Mouse (Mus musculus) olfactory bulb, adult 2 months (tissue): ENCODE results near the gene Nfkbiz. TPM values are rescaled to one million over a fixed set of nuclear protein-coding genes. Genes with fewer than 3 reads are reported as not detected.
"Not testable (repeated sequence)": the region's sequence is repeated elsewhere in the genome, so short reads cannot be mapped to it uniquely, and the experiment has no call there.

ENCODE experiments used
- H3K27ac ChIP-seq: fragments of 200-500 bp; 2 replicates; pipeline ENCODE4 v1.5.1; 2012; ENCODE audit warnings: low read depth, low read length; ENCODE audit not compliant: insufficient read depth
- H3K4me1 ChIP-seq: fragments of 200-500 bp; 2 replicates; pipeline ENCODE4 v1.6.1; 2012; ENCODE audit warnings: low read length; ENCODE audit not compliant: control insufficient read depth, insufficient read depth
- H3K4me3 ChIP-seq: fragments of 200-500 bp; 2 replicates; pipeline ENCODE4 v1.5.1; 2012; ENCODE audit warnings: mild to moderate bottlenecking, low read depth, low read length, moderate library complexity; ENCODE audit not compliant: insufficient read depth
- CTCF ChIP-seq: fragments of 200-500 bp; IDR thresholded peaks from 2 replicates; pipeline ENCODE4 v1.5.1; 2012; ENCODE audit warnings: low read depth, mild to moderate bottlenecking, low read length, moderate library complexity; ENCODE audit not compliant: insufficient read depth
- POLR2A ChIP-seq: fragments of 200-500 bp; IDR thresholded peaks from 2 replicates; pipeline ENCODE4 v1.6.1; 2012; ENCODE audit warnings: mild to moderate bottlenecking, low read depth, low read length, moderate library complexity; ENCODE audit not compliant: insufficient read depth
- WGBS: fragments of 180-500 bp; shearing (Covaris S2); methylation state at CpG from one replicate; pipeline ENCODE4 v1.1.7; 2018; 5-methylcytosine and 5-hydroxymethylcytosine counted together
- polyA plus RNA-seq: library from polyadenylated mRNA; stranded (reverse); fragments of >200 nt; gene quantifications from 2 replicates; pipeline ENCODE4 v1.2.4, GENCODE M21; 2012; ENCODE audit warnings: low replicate concordance; ENCODE audit not compliant: missing spikeins, insufficient read depth, insufficient read length

The Nfkbiz gene
- polyA plus RNA-seq, 1 experiment = not detected

DNA sequence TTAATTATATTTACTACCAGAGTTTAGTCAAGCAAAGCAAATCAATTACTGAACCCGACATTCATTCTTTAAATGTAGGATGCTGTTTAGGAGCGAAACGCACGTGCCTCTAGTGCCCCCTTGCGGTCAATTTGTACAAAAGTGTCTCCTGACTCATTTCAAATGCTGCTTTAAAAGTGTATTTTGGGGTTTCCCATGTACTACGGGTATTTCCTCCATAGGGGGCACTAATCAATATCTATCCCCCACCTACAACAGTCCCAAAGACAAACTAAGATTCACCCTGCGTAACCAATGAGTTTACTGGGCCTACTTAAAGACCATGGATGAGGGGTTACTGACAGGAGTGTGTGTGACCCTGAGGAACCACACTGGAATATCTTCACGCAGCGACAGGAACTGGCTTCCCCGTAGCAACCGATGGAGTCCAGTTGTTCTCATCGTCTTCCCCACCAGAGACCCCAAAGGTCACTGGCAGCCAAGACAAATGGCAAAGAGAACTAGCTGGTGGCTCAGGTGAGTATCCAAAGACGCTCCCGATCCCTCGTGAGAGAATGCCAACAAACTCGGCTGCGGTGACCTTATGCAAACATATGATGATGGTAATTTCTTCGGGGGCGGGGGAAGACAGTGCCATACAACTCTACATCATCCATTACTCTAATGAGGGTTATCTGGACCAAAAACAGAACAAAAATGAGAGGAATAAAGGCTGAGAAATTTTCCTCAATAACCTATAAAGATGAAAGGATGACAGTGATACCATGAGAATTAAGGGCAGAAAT, 14.4 kb upstream of the Nfkbiz start:
- no peaks in the 10 kb centered on the region for H3K4me1 ChIP-seq
- H3K4me3 ChIP-seq = no peak overlapping the region
- H3K27ac ChIP-seq = no peak overlapping the region
- TF ChIP-seq POLR2A (no peak), CTCF (no peak)
- WGBS = 58% methylated on average over 19 of the region's 19 CpGs

DNA sequence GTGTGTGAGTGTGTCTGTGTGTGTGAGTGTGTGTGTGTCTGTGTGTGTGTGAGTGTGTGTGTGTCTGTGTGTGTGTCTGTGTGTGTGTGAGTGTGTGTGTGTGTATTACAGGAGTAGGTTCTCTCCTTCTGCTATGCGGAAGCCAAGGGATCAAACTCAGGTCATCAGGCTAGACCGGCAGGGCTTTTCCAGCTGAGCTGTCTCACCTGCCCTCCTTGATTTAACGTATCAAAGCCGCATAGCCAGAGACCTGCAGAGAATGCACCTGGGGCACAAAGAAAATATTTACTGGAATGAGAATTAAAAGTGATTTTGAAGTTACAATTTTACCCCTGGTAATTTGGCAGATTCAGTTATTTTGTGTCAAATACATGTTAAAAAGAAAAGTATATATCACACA, 13.8 kb upstream of the Nfkbiz start:
- TF ChIP-seq POLR2A = no peak
- TF ChIP-seq CTCF = no peak
- Histone ChIP-seq H3K4me1 (no peaks in the 10 kb centered on the region), H3K27ac (no peak overlapping the region), H3K4me3 (no peak overlapping the region)
- WGBS = 40% methylated on average over 4 of the region's 4 CpGs

DNA sequence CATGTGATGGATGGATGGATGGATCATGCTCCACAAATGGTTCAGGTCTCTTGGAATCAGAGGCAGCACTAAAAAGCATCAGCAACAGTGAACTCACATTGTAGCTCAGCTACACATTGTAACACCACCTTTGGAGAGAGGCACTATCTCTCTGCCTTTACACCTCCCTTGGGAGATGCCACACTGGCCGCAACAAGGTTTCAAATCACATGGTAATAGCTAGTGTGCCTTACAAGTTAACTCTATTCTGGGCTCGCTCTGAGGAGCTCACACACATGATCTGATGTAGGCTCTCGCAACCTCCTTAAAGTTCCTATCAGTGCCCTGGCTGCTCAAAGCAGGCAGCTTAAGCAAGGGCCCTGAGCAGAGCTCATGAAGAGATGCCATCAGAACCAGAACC, 11.8 kb upstream of the Nfkbiz start:
- 88% methylated on average over 3 of the region's 3 CpGs for WGBS

DNA sequence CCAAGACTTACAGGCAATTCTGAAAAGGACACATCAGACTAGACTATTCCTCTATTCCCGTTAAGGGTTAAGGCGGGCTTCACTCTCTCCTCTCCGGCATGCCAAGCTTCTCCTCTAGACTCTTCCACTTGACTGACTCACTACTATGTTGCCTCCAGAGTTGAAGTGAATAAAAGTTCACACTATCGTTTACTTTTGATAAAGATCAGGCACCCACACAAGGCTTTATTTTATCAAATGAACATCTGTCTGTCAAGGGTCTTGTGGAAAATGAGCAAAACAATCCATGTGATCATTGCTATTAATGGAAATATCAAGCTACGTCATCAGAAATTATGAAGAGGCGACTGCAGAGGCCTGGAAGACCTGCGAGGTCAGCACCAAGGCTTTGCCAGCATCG, 9.0 kb upstream of the Nfkbiz start:
- H3K4me3 ChIP-seq = no peak overlapping the region
- H3K27ac ChIP-seq = no peak overlapping the region
- no peaks in the 10 kb centered on the region for H3K4me1 ChIP-seq
- WGBS = 79% methylated on average over 8 of the region's 8 CpGs
- no peak for TF ChIP-seq POLR2A
- TF ChIP-seq CTCF = no peak

More for the DNA sequence above, 11.8 kb upstream of the Nfkbiz start:
- Histone ChIP-seq H3K4me1 (no peaks in the 10 kb centered on the region), H3K4me3 (no peak overlapping the region), H3K27ac (no peak overlapping the region)
- TF ChIP-seq CTCF (no peak), POLR2A (no peak)

DNA sequence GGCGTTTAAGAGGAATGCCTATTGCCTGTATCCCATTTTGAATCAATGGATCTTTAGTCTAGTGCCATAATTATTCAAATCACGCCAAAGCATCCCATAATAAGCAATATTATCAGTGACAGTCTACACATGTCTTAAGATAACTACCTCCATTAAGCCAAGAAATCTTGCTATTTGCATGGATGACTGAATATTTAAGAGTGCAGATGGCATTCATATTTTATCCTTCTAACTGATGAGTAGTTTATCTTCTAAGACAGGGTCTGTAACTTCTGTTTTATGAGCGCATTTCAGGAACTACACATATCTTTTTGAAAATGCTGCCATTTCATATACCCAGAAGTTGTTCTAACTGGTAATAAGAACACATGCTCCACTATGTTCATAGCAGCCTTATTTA, 6.1 kb upstream of the Nfkbiz start:
- no peak overlapping the region for H3K4me3 ChIP-seq
- 98% methylated on average over 3 of the region's 3 CpGs for WGBS
- TF ChIP-seq CTCF = no peak
- no peak for TF ChIP-seq POLR2A
- H3K4me1 ChIP-seq = no peaks in the 10 kb centered on the region
- H3K27ac ChIP-seq = no peak overlapping the region

DNA sequence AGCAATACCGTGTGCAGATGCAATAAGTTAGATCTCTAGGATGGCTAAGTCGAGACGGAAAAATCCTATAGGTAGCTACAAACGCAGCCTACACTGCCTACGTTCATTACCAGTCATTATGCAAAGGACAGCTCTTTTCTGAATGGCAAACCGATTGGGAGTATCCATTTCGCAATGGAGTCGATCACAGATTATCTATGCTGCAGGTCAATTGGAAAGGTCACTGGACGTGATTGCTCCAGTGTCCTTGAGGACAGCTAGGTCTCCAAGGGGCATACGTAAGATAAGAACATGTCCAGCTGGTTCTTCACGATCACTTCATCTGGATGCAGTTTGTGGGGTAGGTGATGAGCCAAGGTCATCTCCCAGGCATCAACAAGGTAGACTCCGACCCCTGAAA, 5.2 kb upstream of the Nfkbiz start:
- TF ChIP-seq CTCF (no peak), POLR2A (no peak)
- H3K4me3 ChIP-seq = no peak overlapping the region
- no peak overlapping the region for H3K27ac ChIP-seq
- 95% methylated on average over 12 of the region's 12 CpGs for WGBS
- no peaks in the 10 kb centered on the region for H3K4me1 ChIP-seq

DNA sequence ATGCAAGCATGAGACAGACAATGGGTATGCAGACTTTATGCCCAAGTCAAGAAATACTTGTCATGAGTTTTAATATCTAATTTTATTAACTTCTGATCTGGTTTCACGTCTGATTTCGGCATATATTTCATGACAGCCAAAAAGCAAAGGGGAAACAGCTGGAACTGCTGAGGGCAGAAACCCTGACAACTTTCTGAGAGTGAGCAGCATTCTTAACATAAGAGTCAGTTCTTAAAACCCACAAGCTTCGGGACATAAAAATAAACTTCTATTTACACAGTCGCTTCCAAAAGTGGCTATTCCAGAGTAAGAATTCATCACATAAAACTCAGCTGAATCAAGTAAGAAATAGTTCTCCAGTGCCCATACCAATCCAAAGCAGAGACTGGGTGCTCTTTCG, 4.4 kb upstream of the Nfkbiz start:
- 82% methylated on average over 5 of the region's 5 CpGs for WGBS

DNA sequence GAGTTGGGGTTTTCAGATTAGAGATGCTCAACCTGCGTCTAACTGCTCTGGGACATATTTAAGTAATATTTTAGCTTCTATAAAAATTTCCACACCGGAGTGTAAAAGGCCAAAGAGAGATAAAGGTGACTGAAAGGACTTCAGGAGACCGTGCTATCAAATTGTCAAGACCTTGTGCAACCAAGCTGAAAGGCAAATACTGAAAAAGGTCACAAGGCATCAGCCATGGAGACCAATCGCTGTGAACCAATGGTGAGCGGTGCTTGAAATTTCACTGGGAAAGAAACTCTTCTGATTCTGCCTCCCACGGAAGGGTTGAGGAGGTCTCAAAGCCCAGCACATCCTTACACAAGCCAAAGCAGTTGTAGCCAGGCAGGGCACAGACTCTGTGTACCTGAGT, 2.8 kb upstream of the Nfkbiz start:
- no peak for TF ChIP-seq CTCF
- TF ChIP-seq POLR2A = no peak
- no peak overlapping the region for H3K4me3 ChIP-seq
- 97% methylated on average over 6 of the region's 6 CpGs for WGBS

More for the DNA sequence above, 4.4 kb upstream of the Nfkbiz start:
- H3K27ac ChIP-seq = no peak overlapping the region
- H3K4me1 ChIP-seq = no peaks in the 10 kb centered on the region
- no peak for TF ChIP-seq CTCF
- TF ChIP-seq POLR2A = no peak
- H3K4me3 ChIP-seq = no peak overlapping the region

DNA sequence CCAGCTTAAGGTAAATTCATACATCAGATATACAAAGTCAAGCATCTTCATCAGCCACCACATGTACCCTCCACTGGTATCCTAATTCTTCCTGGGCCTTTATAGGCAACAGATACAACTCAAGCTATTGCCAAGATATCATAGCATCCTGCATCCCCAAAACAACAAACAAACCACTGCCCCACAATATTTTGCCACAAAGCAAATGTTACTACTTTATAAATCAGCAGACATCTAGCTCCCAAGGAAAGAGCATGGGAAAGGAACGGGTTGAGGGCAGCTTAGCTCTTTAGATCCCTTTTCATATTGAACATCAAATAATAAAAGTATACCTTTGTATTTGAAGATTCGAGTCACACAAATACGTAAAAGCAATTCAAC, 580 bp downstream of the Nfkbiz start:
- WGBS = 5% methylated on average over 3 of the region's 3 CpGs
- Histone ChIP-seq H3K4me1 (0 out of 2 replicates have a peak, but pooled peaks cover 2% of the 10 kb centered on the region), H3K4me3 (peak overlapping the region; percentile 89), H3K27ac (no peak overlapping the region)
- no peak for TF ChIP-seq CTCF

More for the DNA sequence above, 2.8 kb upstream of the Nfkbiz start:
- 0 out of 2 replicates have a peak, but pooled peaks cover 2% of the 10 kb centered on the region for H3K4me1 ChIP-seq
- H3K27ac ChIP-seq = no peak overlapping the region

DNA sequence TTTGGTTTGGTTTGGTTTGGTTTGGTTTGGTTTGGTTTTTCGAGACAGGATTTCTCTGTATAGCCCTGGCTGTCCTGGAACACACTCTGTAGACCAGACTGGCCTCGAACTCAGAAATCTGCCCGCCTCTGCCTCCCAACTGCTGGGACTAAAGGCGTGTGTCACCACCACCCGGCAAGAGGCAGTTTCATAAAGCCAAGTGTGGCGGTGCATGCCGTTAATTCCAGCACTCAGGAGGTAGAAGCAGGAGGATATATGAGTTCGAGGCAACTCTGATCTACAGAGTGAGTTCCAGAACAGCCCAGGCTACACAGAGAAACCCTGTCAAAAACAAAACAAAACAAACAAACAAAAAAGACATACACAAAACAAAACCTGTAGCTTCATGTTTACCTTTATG, 1.0 kb downstream of the Nfkbiz start:
- H3K4me3 ChIP-seq, H3K27ac ChIP-seq, H3K4me1 ChIP-seq: not testable (repeated sequence)
- WGBS = 92% methylated on average over 8 of the region's 8 CpGs
